Mouse (Mus musculus): Measurements from ENCODE around the gene Zfp414. TPM values are rescaled to one million over a fixed set of nuclear protein-coding genes. Genes with fewer than 3 reads are reported as not detected.

The Zfp414 gene
- total and polyA plus RNA-seq, 2 experiments from 2014 or later: 65.1 to 70.9 TPM

DNA sequence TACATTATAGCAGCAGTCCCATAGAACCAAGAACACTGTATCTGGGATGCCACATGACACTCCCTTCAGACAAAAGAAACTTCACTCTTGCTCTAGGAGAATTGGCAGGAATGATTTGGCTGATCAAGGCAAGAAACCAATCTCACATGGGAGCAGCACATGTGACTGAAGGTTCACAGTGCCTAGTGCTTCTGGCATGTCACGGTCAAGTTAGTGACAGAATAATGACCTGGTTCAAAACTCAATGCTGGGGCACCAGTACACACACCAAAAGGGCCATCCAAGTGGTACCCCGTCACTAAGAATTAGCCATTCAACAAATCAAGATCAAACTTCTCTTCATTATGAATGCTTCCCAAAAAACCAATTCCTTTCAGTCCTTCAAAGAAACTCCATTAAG, 47.2 kb downstream of the Zfp414 start:
- no peak for ATAC-seq
- Histone ChIP-seq H3K4me2 (ENCODE audit: low read depth, low read length) (no peak overlapping the region), H3K4me3 (ENCODE audit: low read length) (no peak overlapping the region), H3K27ac (no peak overlapping the region), H3K36me3 (ENCODE audit: insufficient read depth, low read length) (peaks cover 17% of the 10 kb centered on the region; the same call in 1 of the 2 replicates), H3K27me3 (ENCODE audit: insufficient read depth, low read length) (no peaks in the 10 kb centered on the region), H3K9me3 (ENCODE audit: low read length) (no peaks in the 10 kb centered on the region), H3K9ac (replicated peaks; ENCODE audit: low read length) (no peak overlapping the region), H3K4me1 (ENCODE audit: insufficient read depth, low read length) (no peaks in the 10 kb centered on the region)
- DNase-seq (ENCODE audit: low spot score): no peak
- TF ChIP-seq CTCF (IDR thresholded peaks at IDR 0.05; ENCODE audit: low read depth): no peak
- 89% methylated on average over 2 of the region's 2 CpGs for WGBS

DNA sequence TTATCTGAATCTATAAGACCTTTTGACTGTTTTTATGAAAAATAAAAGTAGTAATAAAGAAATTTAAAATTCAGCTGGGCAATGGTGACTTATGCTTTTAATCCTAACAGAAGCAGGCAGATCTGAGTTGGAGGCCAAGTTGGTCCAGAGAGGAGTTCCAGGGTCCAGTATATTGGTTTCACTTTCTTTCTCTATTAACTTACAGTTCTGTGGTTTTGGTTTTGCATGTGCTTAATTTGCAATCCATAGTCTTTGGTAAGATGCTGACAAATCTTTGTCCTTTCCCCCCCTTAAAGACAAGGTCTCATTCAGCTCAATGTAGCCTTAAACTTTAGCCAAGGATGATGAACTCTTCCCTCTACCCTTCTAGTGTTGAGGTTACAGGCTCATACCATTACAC, 49.9 kb downstream of the Zfp414 start:
- no peak overlapping the region for H3K4me2 ChIP-seq (ENCODE audit: low read depth, low read length)
- H3K27ac ChIP-seq: no peak overlapping the region
- ATAC-seq: no peak
- no peak overlapping the region for H3K4me3 ChIP-seq (ENCODE audit: low read length)
- no peak overlapping the region for H3K9ac ChIP-seq (replicated peaks; ENCODE audit: low read length)
- peaks cover 10% of the 10 kb centered on the region; the same call in 1 of the 2 replicates for H3K4me1 ChIP-seq (ENCODE audit: insufficient read depth, low read length)
- no peak for DNase-seq (ENCODE audit: low spot score)
- peaks cover 17% of the 10 kb centered on the region; the same call in 1 of the 2 replicates for H3K36me3 ChIP-seq (ENCODE audit: insufficient read depth, low read length)
- H3K9me3 ChIP-seq (ENCODE audit: low read length): no peaks in the 10 kb centered on the region
- H3K27me3 ChIP-seq (ENCODE audit: insufficient read depth, low read length): no peaks in the 10 kb centered on the region
- no peak for TF ChIP-seq CTCF (IDR thresholded peaks at IDR 0.05; ENCODE audit: low read depth)

Other genes starting within 250 kb of the Zfp414 start
- gene Zfp101, start 234.4 kb upstream of the Zfp414 start, total RNA-seq (2014; rRNA removed): 4.4 and 5.2 TPM in 2 replicates
- gene Zfp101, start 234.4 kb upstream of the Zfp414 start, polyA plus RNA-seq (2015; fragmentation: Nextera tagmentation; extraction: Ambion mirVana): 11.1 and 11.2 TPM in 2 replicates
- not detected in 2 replicates for gene Actl9, start 196.2 kb upstream of the Zfp414 start, total RNA-seq (2014; rRNA removed)
- gene Actl9, start 196.2 kb upstream of the Zfp414 start, polyA plus RNA-seq (2015; fragmentation: Nextera tagmentation; extraction: Ambion mirVana): not detected in 2 replicates
- 49.3 and 56.4 TPM in 2 replicates for gene Adamts10, start 104.9 kb upstream of the Zfp414 start, total RNA-seq (2014; rRNA removed)
- gene Adamts10, start 104.9 kb upstream of the Zfp414 start, polyA plus RNA-seq (2015; fragmentation: Nextera tagmentation; extraction: Ambion mirVana): 35.6 and 35.9 TPM in 2 replicates
- gene Myo1f, start 73.4 kb upstream of the Zfp414 start, total RNA-seq (2014; rRNA removed): 2.6 and 2.7 TPM in 2 replicates
- gene Myo1f, start 73.4 kb upstream of the Zfp414 start, polyA plus RNA-seq (2015; fragmentation: Nextera tagmentation; extraction: Ambion mirVana): 1.2 TPM in 2 replicates
- not detected in 2 replicates for gene Pram1, start 9.0 kb downstream of the Zfp414 start, total RNA-seq (2014; rRNA removed)
- gene Pram1, start 9.0 kb downstream of the Zfp414 start, polyA plus RNA-seq (2015; fragmentation: Nextera tagmentation; extraction: Ambion mirVana): 0.30 TPM in 2 replicates
- 49.2 and 55.7 TPM in 2 replicates for gene Hnrnpm, start 57.8 kb downstream of the Zfp414 start, total RNA-seq (2014; rRNA removed)
- gene Hnrnpm, start 57.8 kb downstream of the Zfp414 start, polyA plus RNA-seq (2015; fragmentation: Nextera tagmentation; extraction: Ambion mirVana): 124 and 133 TPM in 2 replicates
- gene March2, start 89.6 kb downstream of the Zfp414 start, total RNA-seq (2014; rRNA removed): 118 and 137 TPM in 2 replicates
- gene March2, start 89.6 kb downstream of the Zfp414 start, polyA plus RNA-seq (2015; fragmentation: Nextera tagmentation; extraction: Ambion mirVana): 73.8 and 77.1 TPM in 2 replicates
- 123 and 163 TPM in 2 replicates for gene Rab11b, start 131.4 kb downstream of the Zfp414 start, total RNA-seq (2014; rRNA removed)
- 546 and 583 TPM in 2 replicates for gene Rab11b, start 131.4 kb downstream of the Zfp414 start, polyA plus RNA-seq (2015; fragmentation: Nextera tagmentation; extraction: Ambion mirVana)
- 24.0 and 24.7 TPM in 2 replicates for gene Angptl4, start 152.7 kb downstream of the Zfp414 start, total RNA-seq (2014; rRNA removed)
- 31.9 and 37.5 TPM in 2 replicates for gene Angptl4, start 152.7 kb downstream of the Zfp414 start, polyA plus RNA-seq (2015; fragmentation: Nextera tagmentation; extraction: Ambion mirVana)
- 33.5 and 57.2 TPM in 2 replicates for gene Kank3, start 181.4 kb downstream of the Zfp414 start, total RNA-seq (2014; rRNA removed)
- 44.1 and 47.9 TPM in 2 replicates for gene Kank3, start 181.4 kb downstream of the Zfp414 start, polyA plus RNA-seq (2015; fragmentation: Nextera tagmentation; extraction: Ambion mirVana)
- gene Rps28, start 195.5 kb downstream of the Zfp414 start, total RNA-seq (2014; rRNA removed): 117 and 293 TPM in 2 replicates
- gene Rps28, start 195.5 kb downstream of the Zfp414 start, polyA plus RNA-seq (2015; fragmentation: Nextera tagmentation; extraction: Ambion mirVana): 609 and 617 TPM in 2 replicates
- 289 and 356 TPM in 2 replicates for gene Ndufa7, start 195.5 kb downstream of the Zfp414 start, total RNA-seq (2014; rRNA removed)
- 562 and 577 TPM in 2 replicates for gene Ndufa7, start 195.5 kb downstream of the Zfp414 start, polyA plus RNA-seq (2015; fragmentation: Nextera tagmentation; extraction: Ambion mirVana)
- gene Cd320, start 214.0 kb downstream of the Zfp414 start, total RNA-seq (2014; rRNA removed): 25.1 and 26.0 TPM in 2 replicates
- 55.7 and 58.6 TPM in 2 replicates for gene Cd320, start 214.0 kb downstream of the Zfp414 start, polyA plus RNA-seq (2015; fragmentation: Nextera tagmentation; extraction: Ambion mirVana)
- gene Gm7029, start 244.7 kb downstream of the Zfp414 start, total RNA-seq (2014; rRNA removed): not detected in 2 replicates
- gene Gm7029, start 244.7 kb downstream of the Zfp414 start, polyA plus RNA-seq (2015; fragmentation: Nextera tagmentation; extraction: Ambion mirVana): not detected in 2 replicates

Data from hindbrain, postnatal 0 days (tissue).